Mouse (Mus musculus): ENCODE measurements at regions not wholly inside any gene's neighbourhood (a gene's known extent, or its start where the extent isn't known, plus 50 kb on each side); places are given as distances from the start of the nearest gene placed in this dataset.
A peak's percentile ranks its signal among the peaks of the same experiment; 100 is the strongest.

GRCm38 (mm10) chr10:37358900-37359299 lies 220.2 kb upstream of the Marcks start:
- no peak overlapping the region for H3K4me3 ChIP-seq (ENCODE audit: low read depth, low read length)
- TF ChIP-seq CTCF (IDR thresholded peaks at IDR 0.05; ENCODE audit: low read depth): no peak
- no peak overlapping the region for H3K4me2 ChIP-seq (replicated peaks; ENCODE audit: low read depth)

GRCm38 (mm10) chr10:37358334-37358733 lies 219.6 kb upstream of the Marcks start:
- Histone ChIP-seq H3K27ac (ENCODE audit: low read depth, low read length) (no peak overlapping the region), H3K4me2 (replicated peaks; ENCODE audit: low read depth) (no peak overlapping the region), H3K9ac (ENCODE audit: low read depth, low read length) (no peak overlapping the region), H3K4me3 (ENCODE audit: low read depth, low read length) (no peak overlapping the region), H3K36me3 (ENCODE audit: control insufficient read depth, insufficient read depth) (no peaks in the 10 kb centered on the region), H3K9me3 (ENCODE audit: control insufficient read depth) (no peaks in the 10 kb centered on the region), H3K4me1 (replicated peaks; ENCODE audit: control insufficient read depth, insufficient read depth, low read length) (no peaks in the 10 kb centered on the region), H3K27me3 (replicated peaks; ENCODE audit: control insufficient read depth, insufficient read depth, low read length) (no peaks in the 10 kb centered on the region)
- no peak for ATAC-seq
- WGBS: 70% methylated on average over 5 of the region's 5 CpGs
- TF ChIP-seq CTCF (IDR thresholded peaks at IDR 0.05; ENCODE audit: low read depth): no peak

More at GRCm38 (mm10) chr10:37358900-37359299, 220.2 kb upstream of the Marcks start:
- no peak for ATAC-seq
- Histone ChIP-seq H3K36me3 (ENCODE audit: control insufficient read depth, insufficient read depth) (no peaks in the 10 kb centered on the region), H3K4me1 (replicated peaks; ENCODE audit: control insufficient read depth, insufficient read depth, low read length) (no peaks in the 10 kb centered on the region), H3K27me3 (replicated peaks; ENCODE audit: control insufficient read depth, insufficient read depth, low read length) (no peaks in the 10 kb centered on the region), H3K27ac (ENCODE audit: low read depth, low read length) (no peak overlapping the region), H3K9ac (ENCODE audit: low read depth, low read length) (no peak overlapping the region), H3K9me3 (ENCODE audit: control insufficient read depth) (no peaks in the 10 kb centered on the region)

- no peaks in the 10 kb centered on the region for H3K27me3 ChIP-seq (replicated peaks; ENCODE audit: control insufficient read depth, insufficient read depth, low read length)
- peak; percentile 15; the same call in 1 of the 2 replicates for TF ChIP-seq CTCF (IDR thresholded peaks at IDR 0.05; ENCODE audit: low read depth)
- H3K4me1 ChIP-seq (replicated peaks; ENCODE audit: control insufficient read depth, insufficient read depth, low read length): no peaks in the 10 kb centered on the region
- H3K9ac ChIP-seq (ENCODE audit: low read depth, low read length): no peak overlapping the region
- no peak for ATAC-seq
- H3K4me2 ChIP-seq (replicated peaks; ENCODE audit: low read depth): no peak overlapping the region
- 40% methylated on average over 6 of the region's 6 CpGs for WGBS
- H3K9me3 ChIP-seq (ENCODE audit: control insufficient read depth): no peaks in the 10 kb centered on the region
- no peak overlapping the region for H3K4me3 ChIP-seq (ENCODE audit: low read depth, low read length)
- no peak overlapping the region for H3K27ac ChIP-seq (ENCODE audit: low read depth, low read length)
- no peaks in the 10 kb centered on the region for H3K36me3 ChIP-seq (ENCODE audit: control insufficient read depth, insufficient read depth)
Observed at GRCm38 (mm10) chr10:37357304-37358060, 218.8 kb upstream of the Marcks start.

GRCm38 (mm10) chr10:37349261-37349660 lies 210.5 kb upstream of the Marcks start:
- Histone ChIP-seq H3K36me3 (ENCODE audit: control insufficient read depth, insufficient read depth) (no peaks in the 10 kb centered on the region), H3K9me3 (ENCODE audit: control insufficient read depth) (no peaks in the 10 kb centered on the region), H3K4me1 (replicated peaks; ENCODE audit: control insufficient read depth, insufficient read depth, low read length) (no peaks in the 10 kb centered on the region), H3K27me3 (replicated peaks; ENCODE audit: control insufficient read depth, insufficient read depth, low read length) (no peaks in the 10 kb centered on the region), H3K4me3 (ENCODE audit: low read depth, low read length) (no peak overlapping the region), H3K27ac (ENCODE audit: low read depth, low read length) (no peak overlapping the region), H3K4me2 (replicated peaks; ENCODE audit: low read depth) (no peak overlapping the region), H3K9ac (ENCODE audit: low read depth, low read length) (no peak overlapping the region)
- 70% methylated on average over 1 of the region's 1 CpGs for WGBS
- TF ChIP-seq CTCF (IDR thresholded peaks at IDR 0.05; ENCODE audit: low read depth): no peak
- no peak for ATAC-seq

- no peak for TF ChIP-seq CTCF (IDR thresholded peaks at IDR 0.05; ENCODE audit: low read depth)
- 65% methylated on average over 3 of the region's 3 CpGs for WGBS
- Histone ChIP-seq H3K4me1 (replicated peaks; ENCODE audit: control insufficient read depth, insufficient read depth, low read length) (no peaks in the 10 kb centered on the region), H3K27ac (ENCODE audit: low read depth, low read length) (no peak overlapping the region), H3K4me2 (replicated peaks; ENCODE audit: low read depth) (no peak overlapping the region), H3K27me3 (replicated peaks; ENCODE audit: control insufficient read depth, insufficient read depth, low read length) (no peaks in the 10 kb centered on the region), H3K36me3 (ENCODE audit: control insufficient read depth, insufficient read depth) (no peaks in the 10 kb centered on the region), H3K9ac (ENCODE audit: low read depth, low read length) (no peak overlapping the region), H3K4me3 (ENCODE audit: low read depth, low read length) (no peak overlapping the region), H3K9me3 (ENCODE audit: control insufficient read depth) (no peaks in the 10 kb centered on the region)
- ATAC-seq: no peak
Observed at GRCm38 (mm10) chr10:37348416-37348815, 209.7 kb upstream of the Marcks start.

GRCm38 (mm10) chr10:37347661-37348060 lies 208.9 kb upstream of the Marcks start:
- H3K9me3 ChIP-seq (ENCODE audit: control insufficient read depth): no peaks in the 10 kb centered on the region
- ATAC-seq: no peak
- no peak overlapping the region for H3K9ac ChIP-seq (ENCODE audit: low read depth, low read length)
- no peak overlapping the region for H3K27ac ChIP-seq (ENCODE audit: low read depth, low read length)
- TF ChIP-seq CTCF (IDR thresholded peaks at IDR 0.05; ENCODE audit: low read depth): no peak
- no peak overlapping the region for H3K4me3 ChIP-seq (ENCODE audit: low read depth, low read length)
- H3K36me3 ChIP-seq (ENCODE audit: control insufficient read depth, insufficient read depth): no peaks in the 10 kb centered on the region
- H3K4me2 ChIP-seq (replicated peaks; ENCODE audit: low read depth): no peak overlapping the region
- WGBS: 89% methylated on average over 3 of the region's 3 CpGs
- H3K27me3 ChIP-seq (replicated peaks; ENCODE audit: control insufficient read depth, insufficient read depth, low read length): no peaks in the 10 kb centered on the region
- H3K4me1 ChIP-seq (replicated peaks; ENCODE audit: control insufficient read depth, insufficient read depth, low read length): no peaks in the 10 kb centered on the region
